Mouse (Mus musculus): Measurements from ENCODE around the gene Cdc42se2. TPM values are rescaled to one million over a fixed set of nuclear protein-coding genes. Genes with fewer than 3 reads are reported as not detected.

The Cdc42se2 gene
- polyA plus RNA-seq, 1 experiment from 2014 or later = 59.8 TPM

DNA sequence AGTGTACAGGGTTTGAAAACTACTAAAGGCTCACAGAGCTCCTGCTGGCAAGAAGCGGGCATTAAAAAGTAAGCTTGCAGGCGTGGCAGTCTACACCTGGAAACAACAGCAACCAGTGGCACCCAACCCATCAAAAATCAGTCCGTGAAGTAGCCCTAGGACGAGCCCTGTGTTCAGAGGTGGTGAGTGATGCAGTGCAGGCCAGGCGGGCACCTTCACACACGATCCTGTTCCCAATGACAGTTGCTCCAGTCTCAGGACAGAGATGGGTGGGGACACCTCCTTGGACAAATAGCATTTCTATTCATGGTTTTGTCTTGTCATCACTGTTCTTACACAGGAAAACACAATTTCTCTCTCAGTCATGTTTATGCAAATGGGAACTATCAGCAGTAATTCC, 65.4 kb downstream of the Cdc42se2 start:
- Histone ChIP-seq H3K4me2 (no peak overlapping the region), H3K4me1 (peaks cover 4% of the 10 kb centered on the region), H3K27me3 (no peaks in the 10 kb centered on the region), H3K4me3 (no peak overlapping the region), H3K36me3 (peaks cover 57% of the 10 kb centered on the region), H3K9me3 (no peaks in the 10 kb centered on the region), H3K9ac (no peak overlapping the region), H3K27ac (no peak overlapping the region)
- 75% methylated on average over 6 of the region's 6 CpGs for WGBS
- ATAC-seq (ENCODE audit: insufficient number of reproducible peaks, low FRiP score, low TSS enrichment, low read depth) = no peak

DNA sequence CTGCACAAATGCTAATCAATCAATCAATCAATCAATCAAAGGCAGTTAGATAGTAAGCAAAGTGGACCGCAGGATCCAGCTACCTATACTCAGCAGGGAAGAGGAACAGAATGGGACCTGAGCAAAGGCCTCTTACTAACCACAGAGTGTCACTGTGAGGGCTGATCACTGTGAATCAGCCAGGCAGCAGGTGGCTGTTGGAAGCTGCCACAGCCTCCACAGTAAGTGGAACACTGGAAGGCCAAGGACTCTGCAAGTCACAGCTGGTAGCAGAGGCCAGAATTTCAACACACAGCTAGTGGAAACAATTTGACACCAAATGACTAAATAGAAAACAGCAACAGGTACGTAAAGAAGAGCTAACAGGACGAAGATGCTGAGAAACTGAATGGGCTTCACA, 68.9 kb downstream of the Cdc42se2 start:
- 91% methylated on average over 3 of the region's 3 CpGs for WGBS
- ATAC-seq (ENCODE audit: insufficient number of reproducible peaks, low FRiP score, low TSS enrichment, low read depth) = no peak
- H3K27me3 ChIP-seq = no peaks in the 10 kb centered on the region
- H3K9me3 ChIP-seq = no peaks in the 10 kb centered on the region
- H3K27ac ChIP-seq = no peak overlapping the region
- peaks cover 65% of the 10 kb centered on the region for H3K36me3 ChIP-seq
- no peak overlapping the region for H3K4me3 ChIP-seq
- no peak overlapping the region for H3K9ac ChIP-seq
- H3K4me1 ChIP-seq = no peaks in the 10 kb centered on the region
- no peak overlapping the region for H3K4me2 ChIP-seq

- Histone ChIP-seq H3K9me3 (no peaks in the 10 kb centered on the region), H3K36me3 (peaks cover 58% of the 10 kb centered on the region), H3K4me3 (no peak overlapping the region), H3K27ac (no peak overlapping the region), H3K4me2 (no peak overlapping the region), H3K27me3 (no peaks in the 10 kb centered on the region), H3K9ac (no peak overlapping the region), H3K4me1 (no peaks in the 10 kb centered on the region)
- 90% methylated on average over 3 of the region's 3 CpGs for whole genome bisulfite sequencing
- no peak for ATAC-seq (ENCODE audit: insufficient number of reproducible peaks, low FRiP score, low TSS enrichment, low read depth)
Observed at GRCm38 (mm10) chr11:54717893-54718292, 69.6 kb downstream of the Cdc42se2 start.

- Histone ChIP-seq H3K9me3 (no peaks in the 10 kb centered on the region), H3K27me3 (no peaks in the 10 kb centered on the region), H3K27ac (no peak overlapping the region), H3K4me1 (no peaks in the 10 kb centered on the region), H3K9ac (no peak overlapping the region), H3K36me3 (peaks cover 24% of the 10 kb centered on the region), H3K4me2 (no peak overlapping the region), H3K4me3 (no peak overlapping the region)
- ATAC-seq (ENCODE audit: insufficient number of reproducible peaks, low FRiP score, low TSS enrichment, low read depth) = no peak
- WGBS = 67% methylated on average over 2 of the region's 2 CpGs
Observed at GRCm38 (mm10) chr11:54712849-54713248, 74.6 kb downstream of the Cdc42se2 start.

DNA sequence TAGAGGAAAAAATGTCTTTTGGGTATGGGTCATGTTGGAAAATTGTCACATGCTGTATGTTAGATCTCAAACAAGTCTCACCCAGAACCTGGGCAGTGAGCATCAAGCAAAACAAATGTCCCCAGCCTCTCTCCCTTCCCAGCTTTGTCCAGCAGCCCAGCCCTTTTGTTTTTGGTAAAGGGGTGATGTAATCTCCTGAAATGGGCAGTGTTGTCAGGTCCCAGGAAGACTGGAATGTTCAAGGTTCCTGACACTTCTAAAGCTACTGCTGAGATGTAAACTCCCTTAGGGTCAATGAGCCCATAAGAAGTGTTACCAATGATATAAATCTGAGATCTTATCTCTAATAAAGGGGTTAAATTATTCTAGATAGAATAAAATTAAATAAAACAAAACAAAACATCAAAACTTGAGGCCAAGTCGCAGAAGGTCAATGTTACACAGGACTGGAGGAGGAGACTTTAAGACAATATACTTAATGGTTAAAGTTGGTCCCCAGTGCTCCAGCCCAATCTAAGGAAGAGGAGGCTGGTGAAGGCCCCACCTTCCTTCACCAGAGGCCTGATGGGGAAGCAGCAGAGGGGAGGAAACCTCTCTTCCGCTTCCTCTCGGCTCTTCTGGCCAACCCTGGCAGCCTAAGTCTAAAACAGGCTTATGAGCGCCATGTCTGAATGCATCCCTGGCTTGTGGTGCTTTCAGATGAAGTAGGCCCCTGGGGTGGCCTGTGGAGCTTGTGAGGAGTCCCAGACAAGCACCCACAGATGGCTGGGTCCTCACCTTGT, 76.8 kb downstream of the Cdc42se2 start:
- Histone ChIP-seq H3K4me1 (no peaks in the 10 kb centered on the region), H3K36me3 (peaks cover 7% of the 10 kb centered on the region; the same call in 1 of the 2 replicates), H3K27ac (no peak overlapping the region), H3K4me3 (no peak overlapping the region), H3K4me2 (no peak overlapping the region), H3K9ac (no peak overlapping the region), H3K27me3 (no peaks in the 10 kb centered on the region), H3K9me3 (no peaks in the 10 kb centered on the region)
- 90% methylated on average over 4 of the region's 4 CpGs for WGBS
- no peak for ATAC-seq (ENCODE audit: insufficient number of reproducible peaks, low FRiP score, low TSS enrichment, low read depth)

DNA sequence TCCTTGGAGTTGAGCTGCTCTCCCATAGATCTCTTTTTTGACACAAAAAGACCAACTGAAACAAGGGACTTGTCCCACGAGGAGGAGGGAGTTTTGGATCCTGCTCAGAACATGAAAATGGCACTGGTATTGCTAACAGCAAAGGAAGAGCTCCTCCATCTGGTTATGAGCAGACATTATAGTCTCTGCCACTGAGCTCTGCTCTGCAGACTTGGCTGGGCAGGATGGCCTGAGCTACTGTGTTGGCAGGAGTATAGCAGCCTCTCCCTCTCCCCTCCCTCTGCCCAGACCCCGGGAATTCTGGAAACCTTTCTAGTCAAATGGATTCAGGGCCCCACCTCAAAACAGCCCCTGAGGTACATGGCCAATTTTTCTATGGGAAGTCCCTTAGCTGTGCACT, 77.8 kb downstream of the Cdc42se2 start:
- WGBS = 54% methylated on average over 2 of the region's 2 CpGs
- Histone ChIP-seq H3K4me3 (no peak overlapping the region), H3K27ac (no peak overlapping the region), H3K9ac (no peak overlapping the region), H3K36me3 (peaks cover 5% of the 10 kb centered on the region; the same call in 1 of the 2 replicates), H3K4me2 (no peak overlapping the region), H3K4me1 (no peaks in the 10 kb centered on the region), H3K9me3 (no peaks in the 10 kb centered on the region), H3K27me3 (no peaks in the 10 kb centered on the region)
- ATAC-seq (ENCODE audit: insufficient number of reproducible peaks, low FRiP score, low TSS enrichment, low read depth) = no peak

- Histone ChIP-seq H3K4me2 (no peak overlapping the region), H3K27me3 (no peaks in the 10 kb centered on the region)
Observed at GRCm38 (mm10) chr11:54708153-54708552, 79.3 kb downstream of the Cdc42se2 start.

DNA sequence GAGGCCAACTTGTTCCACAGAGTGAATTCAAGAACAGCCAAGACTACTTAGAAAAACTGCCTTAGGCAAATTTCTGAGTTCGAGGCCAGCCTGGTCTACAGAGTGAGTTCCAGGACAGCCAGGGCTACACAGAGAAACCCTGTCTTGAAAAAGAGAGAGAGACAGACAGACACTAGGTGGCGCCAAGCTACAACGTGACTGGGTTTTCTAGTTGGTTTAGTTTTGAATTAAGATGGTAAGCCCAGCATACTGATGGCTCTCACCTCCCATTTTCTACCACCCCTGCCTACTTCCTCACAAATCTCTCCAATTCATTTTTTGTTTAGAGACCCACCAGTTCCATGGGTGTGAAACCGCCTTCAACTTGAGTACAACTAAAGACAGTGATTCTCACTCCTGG, 84.2 kb downstream of the Cdc42se2 start:
- H3K4me2 ChIP-seq = no peak overlapping the region
- 35% methylated on average over 4 of the region's 4 CpGs for WGBS
- H3K9ac ChIP-seq = no peak overlapping the region
- no peak for ATAC-seq (ENCODE audit: insufficient number of reproducible peaks, low FRiP score, low TSS enrichment, low read depth)
- no peaks in the 10 kb centered on the region for H3K27me3 ChIP-seq
- no peaks in the 10 kb centered on the region for H3K4me1 ChIP-seq
- no peaks in the 10 kb centered on the region for H3K9me3 ChIP-seq
- H3K4me3 ChIP-seq = no peak overlapping the region
- H3K36me3 ChIP-seq = 0 out of 2 replicates have a peak, but pooled peaks cover 4% of the 10 kb centered on the region
- no peak overlapping the region for H3K27ac ChIP-seq

More at GRCm38 (mm10) chr11:54708153-54708552, 79.3 kb downstream of the Cdc42se2 start:
- Histone ChIP-seq H3K9ac (no peak overlapping the region), H3K4me1 (no peaks in the 10 kb centered on the region), H3K4me3 (no peak overlapping the region), H3K9me3 (no peaks in the 10 kb centered on the region), H3K36me3 (peaks cover 5% of the 10 kb centered on the region; the same call in 1 of the 2 replicates), H3K27ac (no peak overlapping the region)
- no peak for ATAC-seq (ENCODE audit: insufficient number of reproducible peaks, low FRiP score, low TSS enrichment, low read depth)
- WGBS = 89% methylated on average over 2 of the region's 2 CpGs

DNA sequence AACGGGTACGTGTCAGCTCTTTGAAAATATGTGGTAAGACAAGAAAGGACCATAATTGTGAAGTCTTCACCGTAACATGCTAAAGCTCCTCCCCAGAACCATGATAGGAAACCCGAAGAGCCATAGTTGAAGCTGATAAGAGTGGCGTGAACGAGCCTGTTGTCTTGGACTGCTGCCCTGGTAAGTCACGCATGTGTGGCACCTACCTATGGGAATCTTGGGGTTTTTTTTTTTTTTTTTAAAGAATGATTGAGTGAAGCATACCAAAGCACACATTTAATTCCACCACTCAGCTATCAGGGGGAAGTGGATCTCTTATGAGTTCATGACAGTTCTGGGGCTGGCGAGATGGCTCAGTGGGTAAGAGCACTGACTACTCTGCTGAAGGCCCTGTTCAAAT, 85.6 kb downstream of the Cdc42se2 start:
- H3K27me3 ChIP-seq = no peaks in the 10 kb centered on the region
- WGBS = 89% methylated on average over 8 of the region's 8 CpGs
- no peak overlapping the region for H3K4me3 ChIP-seq
- H3K4me1 ChIP-seq = no peaks in the 10 kb centered on the region
- ATAC-seq (ENCODE audit: insufficient number of reproducible peaks, low FRiP score, low TSS enrichment, low read depth) = no peak
- H3K9me3 ChIP-seq = no peaks in the 10 kb centered on the region
- H3K9ac ChIP-seq = no peak overlapping the region
- H3K27ac ChIP-seq = no peak overlapping the region
- no peak overlapping the region for H3K4me2 ChIP-seq
- H3K36me3 ChIP-seq = peaks cover 8% of the 10 kb centered on the region; the same call in 1 of the 2 replicates

- Histone ChIP-seq H3K4me2 (no peak overlapping the region), H3K27ac (no peak overlapping the region), H3K36me3 (peaks cover 21% of the 10 kb centered on the region), H3K9ac (no peak overlapping the region), H3K4me1 (no peaks in the 10 kb centered on the region), H3K27me3 (no peaks in the 10 kb centered on the region), H3K4me3 (no peak overlapping the region), H3K9me3 (no peaks in the 10 kb centered on the region)
- no peak for ATAC-seq (ENCODE audit: insufficient number of reproducible peaks, low FRiP score, low TSS enrichment, low read depth)
- WGBS = 75% methylated on average over 3 of the region's 3 CpGs
Observed at GRCm38 (mm10) chr11:54699972-54700371, 87.5 kb downstream of the Cdc42se2 start.

- Histone ChIP-seq H3K4me1 (no peaks in the 10 kb centered on the region), H3K4me3 (no peak overlapping the region), H3K9ac (no peak overlapping the region), H3K36me3 (peaks cover 31% of the 10 kb centered on the region), H3K4me2 (no peak overlapping the region), H3K27ac (no peak overlapping the region), H3K27me3 (no peaks in the 10 kb centered on the region), H3K9me3 (no peaks in the 10 kb centered on the region)
- WGBS = 93% methylated on average over 7 of the region's 7 CpGs
- ATAC-seq (ENCODE audit: insufficient number of reproducible peaks, low FRiP score, low TSS enrichment, low read depth) = no peak
Observed at GRCm38 (mm10) chr11:54698636-54699035, 88.8 kb downstream of the Cdc42se2 start.

DNA sequence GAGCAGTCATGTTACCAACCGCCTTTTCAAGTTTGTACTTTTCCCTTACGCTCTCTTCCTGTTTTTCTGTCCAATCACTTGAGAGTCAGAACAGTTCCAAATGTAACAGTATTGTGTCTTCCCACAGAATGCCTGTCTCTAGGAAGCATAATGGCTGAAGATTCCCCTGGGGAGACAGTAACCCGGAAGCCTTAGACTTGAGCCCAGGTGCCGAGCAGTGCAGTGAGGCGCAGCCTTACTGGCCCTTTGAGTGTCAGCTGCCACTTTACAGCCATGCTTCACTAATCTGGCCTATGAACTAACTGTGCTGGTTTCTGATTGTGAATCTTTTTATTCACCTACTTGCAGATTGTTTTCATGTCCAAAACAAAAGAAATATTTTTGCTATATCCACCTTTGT, 89.9 kb downstream of the Cdc42se2 start:
- H3K4me3 ChIP-seq = no peak overlapping the region
- H3K27me3 ChIP-seq = no peaks in the 10 kb centered on the region
- WGBS = 88% methylated on average over 5 of the region's 5 CpGs
- H3K9me3 ChIP-seq = no peaks in the 10 kb centered on the region
- ATAC-seq (ENCODE audit: insufficient number of reproducible peaks, low FRiP score, low TSS enrichment, low read depth) = no peak
- H3K4me2 ChIP-seq = no peak overlapping the region
- H3K36me3 ChIP-seq = peaks cover 31% of the 10 kb centered on the region
- H3K9ac ChIP-seq = no peak overlapping the region
- no peak overlapping the region for H3K27ac ChIP-seq
- H3K4me1 ChIP-seq = no peaks in the 10 kb centered on the region
